Mouse (Mus musculus) frontal cortex, postnatal 10 days (tissue): ENCODE data around the gene Znhit6.

ENCODE experiments used
- DNase-seq, 2 experiments: peaks; one replicate each; pipeline ENCODE4 v3.0.0; 2022; ENCODE audit warnings: low spot score in 2 of 2, mixed read lengths in 1 of 2

The Znhit6 gene

GRCm38 (mm10) chr3:145575743-145576481 is at the start of gene Znhit6:
TSS of gene Znhit6 (plus strand) at chr3:145576205.
- peak; percentile 90 to 94 for DNase-seq

DNA sequence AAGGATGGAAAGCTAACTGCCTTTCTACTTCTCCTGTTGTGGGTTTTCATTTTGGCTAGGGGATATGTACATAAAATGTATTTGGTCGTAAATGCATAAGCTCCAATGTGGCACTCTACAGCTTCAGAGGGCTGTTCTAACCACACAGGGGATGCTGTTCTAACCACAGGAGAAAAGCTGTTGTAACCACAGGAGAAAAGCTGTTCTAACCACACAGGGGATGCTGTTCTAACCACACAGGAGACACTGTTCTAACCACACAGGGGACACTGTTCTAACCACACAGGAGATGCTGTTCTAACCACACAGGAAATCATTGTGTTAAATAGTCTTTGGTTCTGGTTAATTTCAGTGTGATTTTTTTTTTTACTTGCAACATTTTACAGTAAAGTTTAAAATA is 38.1 kb upstream of the Znhit6 start:
- DNase-seq = no peak

DNA sequence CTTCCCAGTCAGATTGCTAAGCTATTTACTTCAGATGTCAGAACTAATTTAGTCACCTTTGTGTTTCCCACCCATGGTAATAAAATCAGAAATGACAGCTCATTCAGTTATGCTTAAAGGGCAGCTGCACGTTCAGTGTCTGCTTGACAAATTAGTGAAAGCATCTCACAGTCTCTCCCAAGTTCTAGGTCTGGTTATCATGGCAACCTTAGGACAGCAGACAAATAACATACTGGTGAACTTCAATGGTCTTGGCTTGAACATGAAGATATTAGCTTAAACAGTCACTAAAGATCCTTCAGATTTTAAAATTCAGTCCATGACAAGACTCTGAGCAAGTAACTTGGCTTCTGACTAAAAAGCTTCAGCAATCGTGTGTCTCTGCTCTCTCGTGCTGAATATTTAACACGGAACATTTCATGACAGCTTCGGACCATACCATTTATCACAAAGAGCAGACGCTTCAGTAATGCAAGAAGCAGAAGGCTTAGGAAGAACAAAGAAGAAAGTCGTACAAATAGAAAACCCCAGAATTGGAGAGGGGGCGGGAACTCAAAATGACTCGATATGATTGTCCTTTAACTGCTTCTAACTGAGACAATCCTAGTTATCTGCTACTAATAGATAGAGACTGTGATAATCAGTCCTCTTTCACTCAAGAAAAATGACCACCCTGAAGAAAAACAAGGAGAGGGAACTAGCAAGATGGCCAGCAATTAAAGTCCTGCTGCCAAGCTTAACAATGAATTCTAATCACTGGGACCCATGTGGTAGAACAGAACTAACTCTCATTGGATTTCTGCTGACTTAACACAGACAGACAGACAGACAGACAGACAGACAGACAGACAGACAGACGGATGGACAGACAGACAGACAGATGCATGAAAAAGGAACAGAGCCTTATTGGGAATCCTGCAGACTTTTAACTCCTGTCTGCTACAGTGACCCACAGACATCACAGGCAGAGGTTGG is 27.3 kb upstream of the Znhit6 start:
- DNase-seq = no peak

GRCm38 (mm10) chr3:145550216-145550615 is 25.8 kb upstream of the Znhit6 start:
- no peak for DNase-seq

GRCm38 (mm10) chr3:145554388-145554787 is 21.6 kb upstream of the Znhit6 start:
- DNase-seq = no peak

DNA sequence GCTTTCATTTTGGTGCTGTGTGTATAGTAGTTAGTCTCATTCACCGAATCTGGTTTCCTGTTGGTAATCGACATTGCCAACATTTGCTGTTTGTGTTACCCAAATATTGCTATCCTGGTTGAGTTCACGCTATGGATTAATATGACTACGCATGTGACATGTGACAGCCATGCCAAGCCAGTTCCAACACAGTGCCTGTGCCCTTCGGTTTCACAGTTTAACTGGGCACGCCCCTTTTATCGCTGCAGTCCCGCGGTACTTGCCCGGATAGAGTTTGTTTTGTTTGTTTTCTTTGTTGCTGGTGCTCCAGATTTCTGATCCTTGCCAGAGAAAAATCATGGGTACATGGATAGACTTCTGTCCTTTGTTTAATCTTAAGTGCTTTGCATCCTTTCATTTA is 19.8 kb upstream of the Znhit6 start:
- DNase-seq = no peak

DNA sequence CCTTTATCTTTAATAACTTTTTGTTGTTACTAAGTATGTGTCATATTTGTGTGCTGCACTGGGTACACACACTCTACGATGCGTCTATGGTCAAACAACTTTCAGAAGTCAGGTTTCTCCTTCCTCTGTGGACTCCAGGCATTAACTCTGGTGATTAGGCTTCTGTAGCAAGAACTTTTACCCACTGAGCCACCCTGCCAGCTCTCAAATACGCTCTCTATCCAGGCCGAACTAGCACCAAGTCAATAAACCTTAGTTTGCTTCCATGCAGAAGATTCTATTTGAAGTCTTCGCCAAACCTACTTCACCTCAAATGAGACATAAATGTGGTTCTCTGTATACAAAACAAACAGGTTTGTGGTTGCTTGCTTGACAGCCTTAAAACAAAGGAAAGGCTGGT is 16.3 kb upstream of the Znhit6 start:
- DNase-seq = no peak

GRCm38 (mm10) chr3:145560117-145560516 is 15.9 kb upstream of the Znhit6 start:
- DNase-seq = no peak

DNA sequence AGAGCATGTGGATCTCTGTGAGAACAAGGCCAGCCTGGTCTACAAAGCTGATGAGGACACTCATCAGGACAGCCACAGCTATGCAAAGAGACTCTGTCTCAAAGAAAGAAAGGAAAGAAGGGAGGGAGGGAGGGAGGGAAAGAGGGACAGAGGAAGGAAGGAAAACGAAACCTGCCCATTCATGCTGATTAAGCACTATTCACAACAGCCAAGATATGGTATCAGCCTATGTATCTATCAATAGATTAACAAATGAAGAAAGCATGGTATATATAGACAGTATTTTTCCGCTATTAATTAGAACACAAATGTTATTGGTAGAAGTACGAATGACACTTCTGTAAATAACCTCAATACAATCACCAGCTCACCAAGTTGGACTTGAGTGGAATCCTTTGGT is 1.5 kb upstream of the Znhit6 start:
- DNase-seq = no peak

DNA sequence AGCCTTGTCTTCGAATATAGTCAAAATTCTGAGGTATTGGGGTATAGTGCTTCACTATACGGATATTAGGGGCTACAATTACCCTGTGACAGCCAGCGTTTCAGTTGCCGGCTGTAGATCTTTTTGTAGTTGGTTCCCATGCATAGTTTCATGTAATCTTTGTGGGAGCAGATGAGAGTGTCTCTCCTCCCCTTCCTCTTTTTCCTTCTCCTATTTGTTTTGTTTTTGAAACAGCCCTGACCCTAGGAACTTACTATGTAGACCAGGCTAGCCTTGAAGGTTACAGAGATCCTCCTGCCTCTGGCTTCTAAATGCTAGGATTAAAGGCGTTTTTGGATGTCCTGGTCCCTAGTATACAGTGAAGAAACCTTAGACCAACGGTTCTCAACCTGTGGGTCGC is 665 bp upstream of the Znhit6 start:
- DNase-seq = no peak

- no peak for DNase-seq
Observed at GRCm38 (mm10) chr3:145576482-145576822, 447 bp downstream of the Znhit6 start.

GRCm38 (mm10) chr3:145576876-145577275 is 871 bp downstream of the Znhit6 start:
- no peak for DNase-seq

- DNase-seq = no peak
Observed at GRCm38 (mm10) chr3:145583043-145583442, 7.0 kb downstream of the Znhit6 start.

- no peak for DNase-seq
Observed at GRCm38 (mm10) chr3:145583522-145584200, 7.7 kb downstream of the Znhit6 start.

- DNase-seq = no peak
Observed at GRCm38 (mm10) chr3:145590562-145590961, 14.6 kb downstream of the Znhit6 start.

DNA sequence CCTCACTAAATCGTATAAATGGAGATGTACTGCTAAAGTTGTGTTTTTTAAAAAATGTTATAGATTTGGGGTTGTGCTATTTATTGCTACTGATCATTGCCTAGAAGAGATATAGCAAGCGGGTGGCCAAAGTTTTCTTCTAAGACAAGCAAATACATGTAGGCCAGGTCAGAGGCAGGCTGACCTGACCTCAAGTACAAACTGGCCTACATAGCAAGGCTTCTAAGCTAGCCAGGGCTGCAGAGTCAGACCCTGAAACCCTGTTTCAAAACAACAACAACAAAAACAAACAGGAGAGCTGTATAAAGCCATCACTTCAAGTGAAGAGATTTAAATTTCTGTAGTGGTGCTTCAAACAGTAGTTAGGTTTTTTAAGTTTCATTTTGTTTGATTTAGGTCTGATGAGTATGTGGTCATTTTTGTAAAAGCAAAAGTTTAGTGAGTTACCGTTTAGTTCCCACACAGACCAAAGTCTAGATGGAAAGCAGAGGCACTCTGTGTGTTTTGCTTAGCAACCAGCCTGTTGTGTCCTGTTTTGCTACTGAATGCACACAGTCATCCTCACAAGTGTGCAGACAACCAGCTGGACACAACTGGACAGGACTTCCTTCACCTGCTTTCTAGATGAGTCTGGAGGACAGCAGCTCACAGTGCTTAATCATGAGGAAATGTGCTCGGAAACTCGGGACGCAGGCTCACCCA is 16.0 kb downstream of the Znhit6 start:
- no peak for DNase-seq

- no peak for DNase-seq
Observed at GRCm38 (mm10) chr3:145595354-145595753, 19.3 kb downstream of the Znhit6 start.

- DNase-seq = no peak
Observed at GRCm38 (mm10) chr3:145599059-145599458, 23.1 kb downstream of the Znhit6 start.

DNA sequence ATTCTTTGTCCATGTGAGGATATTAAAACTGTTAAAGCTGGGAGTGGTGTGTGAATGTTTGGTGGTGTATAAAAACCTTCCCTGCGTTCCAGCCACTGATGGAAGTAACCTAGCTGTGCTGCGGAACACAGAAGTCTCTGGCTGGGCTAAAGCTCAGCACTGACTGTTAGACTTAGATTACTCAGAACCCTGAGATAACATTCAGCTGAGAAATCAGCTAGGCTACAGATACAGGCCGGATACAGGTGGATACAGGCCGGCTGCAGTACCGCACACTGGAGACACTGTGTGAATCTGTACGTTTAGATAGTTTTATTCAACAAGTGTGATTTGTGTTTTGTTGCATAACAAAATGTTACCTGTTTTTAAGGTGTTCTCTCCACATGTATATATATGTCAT is 24.8 kb downstream of the Znhit6 start:
- no peak for DNase-seq

DNA sequence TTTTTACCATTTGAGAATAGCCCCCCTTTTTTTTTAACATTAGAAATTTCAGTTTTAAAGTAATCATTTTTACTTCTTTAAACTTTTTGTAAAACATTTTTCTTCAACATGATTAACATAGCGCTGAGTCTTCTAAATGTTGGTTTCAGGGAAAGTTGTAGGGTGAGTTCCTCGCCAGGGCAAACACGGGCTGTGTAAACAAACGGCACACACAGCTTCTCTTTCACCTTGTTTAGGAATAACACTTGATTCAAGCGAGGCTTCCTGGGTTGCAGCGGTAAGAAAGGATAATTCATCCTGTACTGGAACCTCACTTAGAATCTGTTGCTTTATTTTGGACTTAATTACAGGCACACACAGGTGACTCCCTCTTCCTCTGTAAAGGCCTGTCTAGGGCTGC is 25.3 kb downstream of the Znhit6 start:
- DNase-seq = no peak

DNA sequence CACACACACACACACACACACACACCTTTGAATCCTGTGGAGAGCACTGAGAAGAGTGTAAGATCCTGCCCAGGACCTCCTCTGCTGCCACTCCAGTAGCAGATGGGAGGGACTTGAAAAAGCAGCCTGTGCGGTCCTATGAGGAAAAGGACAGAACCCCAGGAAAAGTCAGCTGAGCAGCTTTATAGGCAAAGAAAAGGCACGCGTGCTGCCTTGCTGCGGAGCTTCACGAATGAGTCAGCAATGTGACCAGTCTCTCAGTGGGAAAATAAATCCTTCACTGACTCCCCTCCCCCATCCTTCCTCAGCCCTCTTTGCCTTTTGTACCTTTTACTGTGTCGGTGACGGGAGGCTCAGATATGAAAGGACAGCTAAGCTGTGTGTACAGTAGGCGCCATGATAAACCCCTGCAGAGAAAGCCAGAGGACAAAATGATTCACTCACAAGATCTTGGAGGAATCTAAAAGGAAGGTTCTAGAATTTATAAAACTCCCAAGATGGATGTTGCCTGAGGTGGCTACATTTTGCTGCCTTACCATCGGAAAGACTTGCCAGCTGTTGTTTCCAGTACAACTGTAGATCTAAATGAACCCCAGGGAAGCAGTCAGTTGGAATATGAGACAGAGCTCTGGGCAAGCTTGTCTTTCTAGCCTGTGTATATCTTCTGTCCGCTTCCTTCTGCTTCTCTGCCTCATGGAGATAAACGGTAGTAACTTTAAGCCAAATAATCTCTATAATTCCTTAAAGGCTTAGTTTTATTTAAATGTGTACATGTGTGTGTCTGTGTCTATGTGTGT is 26.6 kb downstream of the Znhit6 start:
- no peak for DNase-seq
